Mouse (Mus musculus) adrenal gland, adult 2 months (tissue): ENCODE results near the gene 1700113H08Rik. TPM values are rescaled to one million over a fixed set of nuclear protein-coding genes. Genes with fewer than 3 reads are reported as not detected.

Source experiments
- DNase-seq: peaks from one replicate; pipeline ENCODE4 v3.0.0; 2021
- polyA plus RNA-seq: library from polyadenylated mRNA; depleted of rRNA; stranded (reverse); fragments of >200 nt; gene quantifications from 2 replicates; pipeline ENCODE4 v1.2.3, GENCODE M21; 2012
- total RNA-seq, 2 experiments: library from RNA; stranded (reverse); gene quantifications; 2 replicates each; pipeline ENCODE4 v1.2.3; 2021

The 1700113H08Rik gene
- total and polyA plus RNA-seq, 3 experiments = not detected

- DNase-seq = no peak
These were observed 1.6 kb downstream of the 1700113H08Rik start for GRCm38 (mm10) chr10:87059447-87059846.

- no peak for DNase-seq
These were observed 26.4 kb downstream of the 1700113H08Rik start for GRCm38 (mm10) chr10:87084236-87084635.

DNA sequence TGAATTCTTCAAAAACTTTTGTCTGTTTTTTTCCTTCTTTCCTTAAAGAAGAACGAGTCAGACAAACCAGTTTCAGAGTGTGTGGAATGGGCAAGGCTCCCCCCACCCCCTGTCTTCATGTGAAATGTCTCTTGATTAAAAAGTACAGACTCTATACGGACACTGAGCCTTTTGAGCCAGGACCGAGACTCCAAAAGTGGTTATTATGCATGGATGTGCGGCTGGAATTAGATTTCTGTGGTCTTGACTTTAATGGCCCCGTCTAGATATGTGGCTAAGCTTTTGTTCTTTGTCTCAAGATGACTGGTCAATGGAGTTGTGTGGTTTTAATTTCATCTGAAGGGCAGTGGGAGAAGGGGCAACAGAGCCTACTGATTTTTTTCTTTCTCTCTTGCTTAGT lies 29.8 kb downstream of the 1700113H08Rik start:
- DNase-seq = no peak

DNA sequence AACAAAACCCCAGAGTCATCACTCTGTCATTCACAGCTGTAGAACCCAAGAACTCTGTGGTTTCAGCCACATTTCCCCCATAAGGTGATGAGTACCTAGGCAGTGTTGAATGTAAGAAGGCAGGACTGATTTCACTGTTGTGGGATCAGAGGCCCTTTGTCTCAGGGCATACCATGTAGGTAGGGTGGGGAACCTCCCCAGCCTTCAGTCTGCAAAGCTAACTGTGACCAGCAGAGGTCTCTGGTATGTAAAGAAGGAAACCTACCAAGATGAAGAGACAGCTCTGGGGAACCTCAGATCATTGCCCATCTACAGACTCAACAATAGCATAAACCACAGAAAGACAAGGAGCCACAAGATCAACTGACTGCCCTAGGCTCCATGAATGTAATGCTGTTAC lies 36.4 kb downstream of the 1700113H08Rik start:
- DNase-seq = peak; percentile 38

DNA sequence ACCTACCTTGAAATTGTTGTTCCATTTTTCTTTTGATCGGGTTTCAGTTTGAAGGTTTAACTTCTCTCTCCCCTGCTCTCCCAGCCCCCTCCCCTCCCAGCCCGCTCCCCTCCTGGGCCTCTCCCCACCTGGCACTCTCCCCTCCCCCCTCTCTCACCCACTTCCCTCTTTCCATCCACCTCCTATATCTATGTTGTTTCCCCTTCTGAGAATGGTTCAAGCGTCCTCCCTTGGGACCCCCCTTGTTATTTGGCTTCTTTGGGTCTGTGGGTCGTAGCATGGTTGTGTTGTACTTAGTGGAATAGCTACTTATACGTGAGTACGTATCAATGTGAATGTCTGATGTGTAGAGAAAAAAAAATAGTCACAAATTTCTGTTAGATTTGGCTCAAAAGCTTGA lies 40.9 kb downstream of the 1700113H08Rik start:
- no peak for DNase-seq

DNA sequence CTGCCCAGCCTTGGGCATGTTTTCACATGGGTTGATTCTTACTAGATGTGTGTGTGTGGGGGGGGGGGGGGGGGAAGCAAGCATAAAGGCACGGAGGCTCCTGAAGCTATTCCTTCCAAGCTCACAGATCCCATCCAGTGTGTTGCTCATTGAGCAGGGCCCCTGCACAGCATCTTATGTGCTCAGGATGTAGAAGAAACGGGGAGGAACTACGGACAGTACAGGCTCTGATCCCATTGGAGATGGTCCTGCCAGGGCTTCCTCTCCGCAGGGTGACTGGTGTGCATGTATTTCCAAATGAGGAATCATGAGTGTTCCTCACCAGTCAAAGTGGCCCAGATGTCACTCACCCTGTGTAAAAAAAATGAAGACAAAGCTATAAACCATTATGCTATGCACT lies 42.8 kb downstream of the 1700113H08Rik start:
- DNase-seq = no peak

GRCm38 (mm10) chr10:87101265-87101950 lies 43.6 kb downstream of the 1700113H08Rik start:
- DNase-seq = no peak

DNA sequence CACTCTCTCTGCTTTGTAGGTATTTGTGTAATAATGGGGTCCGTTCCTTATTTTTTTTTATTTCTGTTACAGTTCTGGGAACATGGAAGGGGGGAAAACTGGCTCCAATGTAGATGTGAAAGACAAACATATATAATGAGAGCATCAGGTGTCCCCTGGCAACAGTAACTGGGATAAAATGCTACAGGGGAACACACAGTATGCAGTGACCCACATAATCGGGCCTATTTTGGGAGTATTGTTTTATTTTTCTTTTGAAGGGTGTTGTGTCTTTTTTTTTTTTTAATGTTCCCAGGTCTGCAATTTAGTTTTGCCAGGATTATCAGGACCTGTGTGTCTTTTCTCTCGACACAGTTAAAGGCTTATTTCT lies 44.1 kb downstream of the 1700113H08Rik start:
- no peak for DNase-seq

DNA sequence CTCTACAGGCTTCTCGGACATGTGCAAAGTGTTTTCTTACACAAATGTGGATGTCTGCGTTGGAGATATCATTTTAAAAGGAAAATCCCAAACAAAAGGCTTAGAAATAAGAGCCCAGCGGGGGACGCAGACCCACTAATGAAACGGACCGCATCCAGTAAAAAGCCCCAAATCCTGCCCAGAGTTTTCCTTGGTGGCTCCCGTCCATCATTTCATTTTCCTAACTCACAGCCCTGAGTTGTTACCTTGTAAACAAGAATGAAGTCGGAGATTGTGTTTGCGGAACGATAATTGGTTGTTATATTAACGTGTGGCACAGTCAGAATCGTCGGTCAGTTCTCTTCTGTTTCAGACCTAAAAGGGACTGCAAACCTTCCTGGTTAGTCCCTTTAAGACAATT lies 44.6 kb downstream of the 1700113H08Rik start:
- DNase-seq = no peak

- no peak for DNase-seq
These were observed 45.4 kb downstream of the 1700113H08Rik start for GRCm38 (mm10) chr10:87103286-87103685.

GRCm38 (mm10) chr10:87107565-87108297 lies 49.9 kb downstream of the 1700113H08Rik start:
- DNase-seq = no peak

GRCm38 (mm10) chr10:87108333-87108732 lies 50.5 kb downstream of the 1700113H08Rik start:
- DNase-seq = no peak

DNA sequence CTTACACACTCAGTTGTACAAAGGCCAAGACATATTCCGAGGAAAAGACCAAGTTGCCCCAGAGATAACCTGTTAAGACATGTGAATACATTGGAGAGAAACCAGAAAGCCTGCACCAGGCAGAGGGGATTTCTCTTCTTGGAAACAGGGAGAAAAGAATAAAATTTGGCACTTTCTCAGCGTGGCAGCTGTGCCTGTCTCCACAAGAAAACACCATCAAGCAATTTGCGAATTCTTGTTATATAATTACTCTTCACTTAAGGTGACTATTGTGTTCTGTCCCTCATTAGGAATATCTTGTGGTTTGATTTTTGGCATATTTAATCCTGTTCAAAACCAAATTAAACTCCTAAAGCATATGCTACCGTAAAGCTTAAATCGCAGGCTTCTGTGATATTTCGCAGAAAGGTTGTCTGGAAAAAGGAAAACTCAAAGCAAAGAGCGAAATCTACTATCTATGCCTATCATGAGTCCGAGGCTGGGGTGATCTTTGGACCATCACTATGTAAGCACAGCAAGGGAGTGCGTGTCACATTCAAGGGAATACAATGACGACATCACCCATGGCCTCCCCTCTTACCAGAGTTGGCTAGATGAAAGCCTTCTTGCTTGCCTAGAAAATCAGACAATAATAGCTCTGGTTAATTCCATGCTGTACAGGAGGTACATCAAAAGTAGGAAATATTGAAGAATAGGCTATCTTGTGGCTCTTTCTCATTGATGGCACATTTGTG lies 51.4 kb downstream of the 1700113H08Rik start:
- DNase-seq = no peak

GRCm38 (mm10) chr10:87110909-87111308 lies 53.1 kb downstream of the 1700113H08Rik start:
- no peak for DNase-seq

GRCm38 (mm10) chr10:87125094-87125493 lies 67.2 kb downstream of the 1700113H08Rik start:
- DNase-seq = no peak

- DNase-seq = no peak
These were observed 68.5 kb downstream of the 1700113H08Rik start for GRCm38 (mm10) chr10:87126186-87126824.

DNA sequence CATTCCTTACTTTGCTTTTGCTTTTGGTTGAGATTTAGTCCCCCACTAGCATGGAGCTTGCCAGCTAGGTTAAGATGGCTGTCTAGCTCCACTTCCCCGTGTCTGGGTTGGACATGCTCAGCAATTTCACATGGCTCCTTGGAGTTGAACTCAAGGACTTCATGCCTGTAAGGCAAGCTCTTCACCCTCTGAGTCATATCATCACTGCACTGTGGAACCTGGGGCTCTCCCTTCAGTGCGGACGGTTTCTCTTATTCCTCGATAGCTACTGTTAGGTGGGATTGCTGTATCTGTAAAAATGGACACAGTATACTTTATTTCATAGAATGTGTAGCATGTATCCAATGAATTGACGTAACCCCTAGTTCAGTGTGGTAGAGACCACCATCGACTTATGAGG lies 93.2 kb downstream of the 1700113H08Rik start:
- no peak for DNase-seq

DNA sequence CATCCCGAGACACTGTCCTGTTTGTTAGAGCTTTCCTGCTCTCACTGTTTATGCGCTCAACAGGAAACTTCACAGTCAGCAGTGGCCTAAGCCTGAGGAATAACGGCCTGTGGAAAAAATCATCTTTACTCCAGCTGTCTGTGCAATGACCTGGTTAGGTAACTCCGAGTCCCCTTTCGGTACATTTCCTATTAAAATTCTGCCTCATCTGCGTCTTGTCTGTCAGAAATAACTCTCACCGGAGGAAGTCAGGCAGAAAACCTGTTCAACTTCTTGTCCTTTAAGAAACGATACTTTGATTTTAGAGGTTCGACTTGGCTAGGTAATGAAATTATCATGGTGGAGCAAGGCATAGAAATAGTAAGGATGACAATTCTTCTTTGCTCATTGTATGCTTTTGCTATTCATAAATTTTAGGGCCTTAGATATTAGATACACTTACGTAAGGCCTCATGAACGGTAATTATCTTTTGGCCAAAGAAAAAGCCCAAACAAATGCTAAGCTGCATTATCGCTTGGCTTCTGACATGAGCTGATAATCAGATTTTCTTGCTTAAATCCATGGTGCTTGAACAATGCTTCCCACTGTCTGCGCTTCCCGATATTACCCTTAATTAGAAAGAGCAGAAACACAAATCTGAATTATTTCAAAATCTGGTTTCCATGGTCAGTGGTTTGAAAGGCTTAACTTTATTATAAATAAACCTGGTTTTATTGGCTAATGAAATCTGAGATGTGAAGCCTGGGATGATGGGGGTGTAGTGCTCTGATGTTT lies 96.1 kb downstream of the 1700113H08Rik start:
- DNase-seq = no peak

DNA sequence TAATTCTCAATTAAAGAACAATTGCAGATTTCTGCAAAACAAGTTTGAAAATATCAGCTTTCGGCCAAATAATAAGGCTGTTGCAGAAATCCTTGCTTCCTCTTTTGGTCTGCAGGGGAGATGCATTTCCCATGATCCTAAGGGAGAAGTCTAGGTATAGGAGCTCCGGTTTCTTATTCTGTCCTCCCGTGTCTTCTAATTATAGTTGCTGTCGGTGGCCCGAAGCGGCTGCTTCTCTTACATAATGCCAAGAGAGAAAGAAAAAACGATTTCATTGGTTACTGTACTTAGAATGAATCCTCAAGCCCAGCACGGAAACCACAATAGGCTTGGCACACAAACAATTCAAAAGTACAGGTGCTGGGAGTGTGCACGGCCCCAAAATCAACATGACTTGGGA lies 101.9 kb downstream of the 1700113H08Rik start:
- no peak for DNase-seq

DNA sequence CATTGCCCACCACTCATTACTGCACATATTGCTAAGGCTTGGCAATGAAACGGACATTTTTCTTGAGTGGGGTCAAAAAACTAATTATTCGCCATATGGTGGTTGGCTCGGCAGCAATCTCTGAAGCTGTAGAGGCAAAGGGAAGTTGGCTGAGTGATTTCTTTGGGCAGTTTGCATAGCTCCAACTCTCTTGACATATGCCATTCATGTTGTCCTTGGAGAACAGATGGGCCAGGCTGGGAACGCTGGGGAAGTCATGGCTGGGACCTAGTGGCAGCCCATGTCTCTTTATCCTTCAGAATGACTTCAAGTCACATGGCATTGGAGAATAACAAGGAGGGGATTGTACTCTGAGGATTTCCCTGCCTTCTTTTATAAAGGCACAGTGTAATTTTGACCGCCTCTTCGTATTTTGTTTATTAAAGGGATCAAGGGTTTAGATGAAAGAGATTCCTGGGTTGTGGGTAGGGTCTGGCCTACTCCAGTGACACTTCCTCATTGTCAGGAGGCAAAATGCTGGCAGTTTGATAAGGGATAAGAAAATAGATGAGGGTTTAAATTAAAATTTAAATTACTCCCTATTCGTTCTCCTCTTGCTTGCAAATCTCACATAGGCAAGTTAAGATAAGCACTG lies 138.4 kb downstream of the 1700113H08Rik start:
- no peak for DNase-seq

- DNase-seq = no peak
These were observed 140.9 kb downstream of the 1700113H08Rik start for GRCm38 (mm10) chr10:87198720-87199119.
